Mouse (Mus musculus) left cerebral cortex, postnatal 10 days (tissue): ENCODE results near the gene Il13ra1. TPM values are rescaled to one million over a fixed set of nuclear protein-coding genes. Genes with fewer than 3 reads are reported as not detected.

Experiments used
- DNase-seq, 2 experiments: peaks; one replicate each; pipeline ENCODE4 v3.0.0; 2021 to 2022; ENCODE audit warnings: low spot score in 2 of 2, mixed read lengths in 1 of 2; ENCODE audit errors: extremely low spot score in 1 of 2
- intact Hi-C: fragments of 180-260 bp; cut with DNase I; formaldehyde crosslinking; loops from one replicate; pipeline ENCODE4 v1.15.1; 2025
- total RNA-seq, 2 experiments: library from RNA; stranded (reverse); gene quantifications; 2 replicates each; pipeline ENCODE4 v1.2.3; 2021

The Il13ra1 gene
- 1 to 10 TPM; 4.2 to 5.2 TPM for total RNA-seq

DNA sequence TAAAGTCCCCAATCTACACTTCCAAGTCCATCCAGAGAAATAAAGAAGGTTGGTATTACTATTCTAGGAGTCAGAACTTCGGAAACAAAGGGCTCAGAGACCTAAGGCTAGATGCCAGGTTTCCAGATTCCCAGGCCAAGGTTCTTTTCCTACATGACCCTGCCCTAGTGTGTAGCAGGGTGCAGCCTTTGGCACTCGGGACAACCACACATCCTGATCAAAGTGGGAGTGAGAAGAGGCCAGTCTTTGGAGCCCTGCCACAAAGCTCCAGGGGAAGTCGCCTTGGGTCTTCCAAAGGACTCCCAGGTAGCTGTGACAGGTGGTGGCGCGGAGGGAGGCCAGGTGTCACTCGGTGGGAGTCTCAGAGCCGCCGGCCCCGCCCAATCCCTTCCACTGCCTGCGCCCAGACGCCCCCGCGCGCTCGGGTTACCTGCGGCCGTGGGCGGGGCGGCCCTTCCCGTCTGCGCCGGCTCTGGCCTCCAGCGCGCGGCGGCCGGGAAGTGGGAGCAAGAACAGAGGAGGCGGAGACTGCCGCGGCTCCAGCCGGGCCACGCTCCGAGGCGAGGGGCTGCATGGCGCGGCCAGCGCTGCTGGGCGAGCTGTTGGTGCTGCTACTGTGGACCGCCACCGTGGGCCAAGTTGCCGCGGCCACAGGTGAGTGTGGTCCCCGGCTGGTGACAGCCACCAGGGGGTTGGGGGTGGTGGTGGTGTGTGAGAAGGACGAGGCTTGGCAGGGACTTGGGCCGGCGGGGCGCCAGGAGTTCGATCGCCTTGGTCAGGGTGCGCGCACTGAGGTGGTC is at the start of gene Il13ra1:
Gene Il13ra1 (plus strand): TSS at position 489 of the 800 bp plus-strand sequence.
- intact Hi-C loops = no loop called here
- DNase-seq = peak in 1 of 2 experiments; percentile 58

DNA sequence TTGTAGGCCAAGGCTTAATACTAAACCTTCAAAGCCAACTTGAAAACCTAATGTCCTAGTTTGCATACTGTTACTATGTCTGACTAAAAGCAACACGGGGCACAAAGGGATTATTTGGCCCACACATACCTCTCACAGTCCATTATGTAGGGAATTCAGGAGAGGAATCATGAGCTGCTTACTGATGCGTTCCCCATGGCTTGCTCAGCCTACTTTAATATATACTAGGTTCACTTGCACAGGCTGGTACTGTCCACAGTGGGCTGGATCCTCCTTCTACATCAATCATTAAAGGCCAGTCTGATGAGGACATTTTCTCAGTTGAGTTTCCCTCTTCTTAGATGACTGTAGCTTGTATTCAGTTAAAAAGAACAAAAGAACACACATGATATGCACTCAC is 37.9 kb upstream of the Il13ra1 start:
- no peak for DNase-seq
- intact Hi-C loops = no loop called here

DNA sequence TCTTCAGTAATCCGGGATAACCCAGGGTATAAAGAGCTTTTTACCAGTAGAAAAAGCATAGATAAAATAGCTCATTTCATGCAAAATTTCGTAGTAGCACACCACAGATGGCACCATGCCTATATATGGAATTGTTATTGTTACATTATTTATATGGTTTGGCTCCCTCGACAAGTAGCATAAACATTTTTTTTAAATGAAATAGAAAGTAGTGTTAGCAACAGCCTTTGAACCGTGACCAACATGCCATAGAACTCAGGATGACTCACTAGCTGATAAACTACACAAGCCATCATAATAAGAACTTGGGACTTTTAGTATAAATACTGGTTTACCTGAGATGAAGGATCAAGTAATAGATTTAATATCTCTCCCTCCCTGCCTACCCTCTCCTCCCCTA is 34.7 kb upstream of the Il13ra1 start:
- intact Hi-C loops = no loop called here
- no peak for DNase-seq

DNA sequence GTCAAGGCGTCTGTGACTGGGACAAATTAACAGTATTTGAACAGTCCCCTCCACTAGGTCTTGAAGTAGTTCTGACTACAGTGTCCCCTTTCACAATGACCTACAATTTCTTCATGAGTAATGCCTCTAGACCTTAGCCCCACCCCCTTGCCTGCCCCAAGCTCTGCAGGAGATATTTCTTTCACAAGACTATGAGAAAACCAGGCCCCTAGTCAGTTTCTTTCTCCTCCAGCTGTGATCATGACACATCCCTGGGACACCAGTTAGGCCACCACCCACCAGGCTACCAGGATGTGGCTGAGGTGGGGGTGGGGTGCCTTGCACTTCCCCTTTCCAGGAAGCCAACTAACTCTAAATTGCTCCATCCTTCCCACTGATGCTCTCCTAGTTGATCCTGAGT is 29.0 kb upstream of the Il13ra1 start:
- DNase-seq = peak in 1 of 2 experiments; percentile 24
- intact Hi-C loops = no loop called here

DNA sequence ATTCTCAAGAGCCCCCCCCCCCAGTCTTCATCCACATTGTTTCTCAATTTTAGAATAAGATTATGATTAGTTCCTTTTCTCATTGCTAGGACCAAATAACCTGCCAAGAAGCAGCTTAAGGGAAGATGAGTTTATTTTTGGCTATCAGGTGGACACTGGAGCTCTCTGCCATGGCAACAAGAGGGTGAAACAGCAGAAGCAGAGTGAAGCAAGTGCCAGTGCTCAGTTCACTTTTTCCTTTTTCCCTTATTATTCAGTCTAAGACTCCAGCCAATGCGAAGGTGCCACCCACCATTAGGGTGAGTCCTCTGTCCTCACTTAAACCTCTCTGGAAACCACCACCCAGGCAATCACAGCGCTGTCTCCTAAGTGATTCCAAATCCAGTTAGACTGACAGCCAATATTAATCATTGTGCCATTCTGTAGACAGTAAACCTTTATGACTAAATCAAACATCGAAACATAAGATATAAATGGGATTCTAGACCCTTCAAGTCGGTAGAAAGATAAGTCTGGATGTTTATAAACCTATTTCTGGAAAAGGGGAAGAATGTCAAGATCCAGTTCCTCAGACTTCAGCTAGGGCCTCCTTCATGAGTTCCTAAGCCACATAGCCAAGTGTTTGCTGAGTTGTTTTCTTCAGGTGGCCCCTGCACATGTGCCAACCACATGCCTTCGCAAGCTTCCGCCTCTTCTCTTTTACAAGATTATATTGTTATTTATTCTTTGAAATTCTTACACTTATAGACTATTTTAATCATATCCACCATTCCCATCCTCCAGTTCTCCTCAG is 23.2 kb upstream of the Il13ra1 start:
- DNase-seq = no peak
- intact Hi-C loops = no loop called here

DNA sequence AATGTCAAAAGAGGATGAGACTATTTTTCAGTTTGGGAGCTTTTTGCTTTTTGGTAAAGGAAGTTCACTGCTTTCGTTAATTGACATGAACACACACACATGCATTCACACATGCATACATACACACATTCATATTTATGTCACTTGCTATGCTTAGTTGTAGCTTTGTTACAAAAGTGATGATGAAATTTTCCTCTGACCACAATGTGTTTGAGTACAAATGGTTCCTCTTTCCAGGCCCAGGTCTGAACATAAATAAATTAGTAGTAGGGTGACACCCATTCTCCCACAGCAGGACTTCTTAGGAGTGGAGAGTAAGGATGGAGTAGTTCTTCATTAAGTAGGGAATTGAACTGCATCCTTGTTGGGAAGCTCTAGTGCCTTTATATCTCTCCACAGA is 11.0 kb upstream of the Il13ra1 start:
- intact Hi-C loops = no loop called here

DNA sequence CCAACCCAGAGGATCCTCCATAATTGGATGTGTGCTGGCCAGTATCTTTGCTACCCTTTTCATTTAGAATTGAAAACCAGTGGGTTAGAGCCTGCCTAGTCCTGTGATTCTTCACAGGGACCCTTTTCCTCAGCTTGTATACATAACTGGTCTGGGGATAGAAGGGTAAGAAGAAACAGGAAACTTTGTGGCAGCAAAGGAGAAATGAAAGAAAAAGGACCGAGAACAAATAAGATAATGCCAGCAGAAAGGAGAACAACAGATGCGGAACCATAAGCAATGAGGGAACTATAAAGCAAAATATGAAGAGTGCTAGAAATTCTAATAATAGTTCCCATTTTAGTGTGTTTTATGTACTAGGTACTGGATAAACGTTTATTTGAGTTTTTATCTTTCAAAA is 10.6 kb upstream of the Il13ra1 start:
- no peak for DNase-seq
- intact Hi-C loops = no loop called here

More for the DNA sequence above, 11.0 kb upstream of the Il13ra1 start:
- DNase-seq = no peak

DNA sequence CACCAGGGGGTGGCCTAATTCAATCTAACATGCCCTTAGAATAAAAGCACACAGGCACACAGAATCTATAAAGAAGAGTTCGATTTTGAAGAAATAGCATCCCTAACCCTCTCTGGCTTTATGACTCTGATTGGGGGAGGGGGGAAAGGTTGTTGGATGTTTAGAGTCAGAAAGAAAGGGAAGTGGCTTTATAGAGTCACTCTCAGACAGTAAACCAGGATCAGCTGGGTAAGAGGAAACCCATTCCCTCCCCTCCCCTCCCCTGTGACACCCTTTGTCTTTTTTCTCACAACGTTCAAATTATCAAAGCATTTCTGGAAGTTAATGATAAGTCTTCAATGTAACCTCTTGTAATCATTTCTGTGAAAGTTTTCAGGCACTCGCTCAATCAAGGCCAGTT is 3.3 kb upstream of the Il13ra1 start:
- DNase-seq = no peak
- intact Hi-C loops = no loop called here

DNA sequence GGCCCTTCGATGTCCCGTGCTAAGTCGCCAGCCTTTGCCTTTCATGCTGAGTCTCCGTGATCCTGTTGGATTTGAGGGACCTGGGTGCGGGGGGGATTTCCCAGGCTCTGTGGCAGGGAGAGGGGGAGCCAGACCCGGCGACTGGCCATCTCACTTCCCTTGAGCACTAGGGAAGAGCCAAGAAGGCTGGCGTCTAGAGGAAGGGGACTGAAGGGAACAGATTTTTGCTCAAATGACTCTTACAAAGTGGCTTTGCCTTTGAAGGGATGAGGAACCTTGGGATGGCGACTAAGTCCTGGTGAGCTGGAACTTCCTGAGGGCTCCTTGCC is 476 bp downstream of the Il13ra1 start:
- no peak for DNase-seq
- intact Hi-C loops = no loop called here

DNA sequence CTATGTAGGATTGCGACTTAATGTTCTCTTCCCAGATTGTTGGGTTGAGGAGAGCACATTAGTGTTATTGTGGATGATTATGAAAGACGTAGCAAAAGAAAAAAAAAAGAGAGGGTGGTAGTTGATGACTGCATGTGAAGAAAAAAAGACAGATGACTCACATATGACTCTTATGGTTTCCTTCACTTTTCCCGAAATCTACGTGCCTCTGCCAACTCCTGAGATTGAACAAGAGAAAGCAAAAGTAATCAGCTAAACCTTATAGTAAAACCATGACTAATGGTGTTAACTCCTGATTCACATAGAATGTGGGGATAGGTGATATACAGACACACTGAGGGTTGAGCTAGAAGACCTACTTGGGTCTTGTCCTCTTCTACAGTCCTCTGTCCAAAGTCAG is 3.3 kb downstream of the Il13ra1 start:
- no peak for DNase-seq
- intact Hi-C loops = no loop called here

DNA sequence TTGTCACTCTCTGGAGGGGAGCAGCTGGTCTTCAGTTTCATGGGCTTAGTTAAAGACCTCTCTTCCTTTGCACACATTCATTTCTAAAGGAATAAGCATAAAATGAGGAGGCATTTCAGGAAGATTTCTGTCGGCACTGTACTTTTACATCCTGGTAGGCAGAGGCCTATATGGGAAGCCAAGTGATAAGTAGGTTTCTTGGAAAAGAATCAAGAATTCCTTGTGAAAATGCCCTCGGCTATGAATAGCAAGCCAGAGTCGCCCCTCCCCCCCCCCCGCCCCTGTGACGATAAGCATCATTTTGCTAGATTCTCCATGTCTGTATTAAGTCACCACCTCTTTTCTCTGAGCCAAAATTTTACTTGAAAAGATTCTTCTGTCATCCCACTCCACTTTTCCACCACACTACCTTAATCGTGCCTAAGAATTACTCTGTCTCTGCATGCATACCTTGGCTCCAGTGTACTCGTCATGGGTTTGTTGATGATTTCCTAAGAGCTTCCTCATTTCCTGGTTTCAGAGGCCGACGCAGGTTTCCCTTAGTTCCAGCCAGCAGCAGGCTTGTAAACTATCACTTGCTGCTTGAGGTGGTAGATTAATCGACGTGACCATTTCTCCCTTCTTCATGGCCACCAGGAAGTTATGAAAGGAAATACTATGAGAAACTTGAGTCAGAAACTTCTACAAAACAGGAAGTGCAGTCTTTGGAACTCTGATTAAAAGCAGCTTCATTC is 17.3 kb downstream of the Il13ra1 start:
- DNase-seq = no peak
- intact Hi-C loops = no loop called here

DNA sequence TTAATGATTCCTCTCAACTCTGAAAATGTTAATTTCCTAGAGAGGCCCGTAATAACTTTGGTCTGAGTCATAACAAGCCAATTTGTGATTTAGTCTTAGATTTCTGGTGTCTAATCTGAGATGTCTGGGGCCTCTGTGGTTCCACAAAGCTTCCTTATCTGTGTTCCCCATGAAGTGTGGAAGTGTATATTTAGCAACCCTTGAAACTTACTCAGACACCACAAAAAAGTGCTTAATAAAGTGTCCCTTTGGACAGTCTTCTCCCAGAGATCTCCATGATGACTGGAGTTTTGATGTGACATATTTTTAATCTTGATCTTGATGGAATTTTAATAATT is 17.8 kb downstream of the Il13ra1 start:
- intact Hi-C loops = no loop called here
- no peak for DNase-seq

DNA sequence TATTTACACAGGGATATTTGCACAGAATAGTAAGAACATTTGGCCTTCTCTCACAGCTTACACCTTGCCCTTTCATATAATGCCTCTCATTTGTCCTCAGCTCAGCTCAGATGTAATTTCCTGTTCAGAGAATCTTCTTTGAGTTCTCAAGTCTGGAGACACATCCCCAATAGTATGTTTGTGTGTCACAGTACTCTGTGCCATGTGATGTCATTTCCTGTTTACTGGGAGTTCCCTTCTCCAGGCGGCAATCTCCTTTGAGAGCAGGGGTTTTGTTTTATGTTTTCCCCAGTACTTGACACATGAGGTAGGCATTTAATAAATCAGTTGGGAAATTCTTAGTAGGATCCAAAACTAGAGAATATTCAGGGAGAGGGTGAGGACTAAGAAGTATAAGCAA is 24.4 kb downstream of the Il13ra1 start:
- intact Hi-C loops = no loop called here
- DNase-seq = no peak

DNA sequence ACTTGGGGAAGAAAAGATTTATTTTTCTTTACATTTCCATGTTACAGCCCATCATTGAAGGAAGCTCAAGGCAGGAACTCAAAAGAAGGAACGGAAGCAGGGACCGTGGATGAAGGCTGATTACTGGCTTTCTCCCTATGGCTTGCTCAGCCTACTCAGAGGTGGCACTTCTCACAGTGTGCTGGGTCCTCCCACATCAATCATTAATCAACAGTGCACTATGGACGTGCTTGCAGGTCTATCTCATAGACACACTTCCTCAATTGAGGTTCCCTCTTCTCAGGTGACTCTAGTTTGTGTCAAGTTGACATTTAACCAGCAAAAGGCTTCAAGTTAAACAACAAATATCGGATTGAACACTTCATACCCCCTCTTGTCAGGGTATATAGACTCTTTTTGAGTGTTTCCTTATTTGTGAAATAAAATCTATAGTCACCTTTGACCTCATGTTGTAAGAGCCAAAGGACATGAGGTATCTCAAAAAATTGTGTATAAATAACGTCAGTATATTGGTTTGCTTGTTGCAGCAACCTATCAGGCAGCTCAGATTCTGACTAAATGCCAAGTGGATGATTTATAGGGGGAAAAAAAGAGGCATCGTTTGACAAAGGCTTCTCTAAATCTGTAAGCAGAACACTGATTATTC is 30.2 kb downstream of the Il13ra1 start:
- no peak for DNase-seq
- intact Hi-C loops = no loop called here

DNA sequence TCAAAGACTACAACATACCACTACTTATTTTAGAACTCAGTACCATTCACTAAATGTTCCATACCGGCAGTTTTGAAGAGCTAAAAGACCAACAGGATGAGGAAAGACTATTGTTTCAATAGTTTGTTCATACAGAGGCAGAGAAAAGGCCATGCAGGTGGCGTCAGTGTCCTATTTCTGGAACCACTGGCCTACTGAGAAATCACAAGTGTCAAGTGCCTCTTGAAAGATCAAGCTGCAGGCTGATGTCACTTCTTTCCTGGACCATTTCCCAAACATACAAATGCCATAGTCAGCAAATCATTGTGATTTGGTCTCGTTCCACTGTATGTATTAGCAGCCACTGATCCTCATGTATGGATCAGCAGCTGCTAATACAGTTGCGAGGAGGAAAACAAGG is 34.8 kb downstream of the Il13ra1 start:
- DNase-seq = no peak
- intact Hi-C loops = no loop called here

DNA sequence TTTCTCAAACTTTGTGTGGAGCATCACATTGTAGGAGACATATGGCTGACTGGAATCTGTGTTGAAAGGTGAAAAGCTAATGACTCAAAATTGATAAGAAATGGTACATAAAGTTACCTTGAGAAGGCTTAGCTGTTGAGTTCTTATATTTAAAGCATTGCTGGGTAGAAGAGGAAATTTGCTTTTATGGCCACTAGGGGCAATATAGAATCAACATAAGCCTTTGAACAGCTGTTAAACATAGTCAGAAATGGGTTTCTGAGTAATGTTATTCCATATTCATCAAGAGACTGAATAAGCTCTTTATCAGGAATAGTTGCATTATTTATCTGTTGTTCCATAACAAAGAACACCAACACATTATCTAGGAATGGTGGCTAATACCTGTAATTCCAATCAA is 38.2 kb downstream of the Il13ra1 start:
- intact Hi-C loops = no loop called here
- DNase-seq = no peak

DNA sequence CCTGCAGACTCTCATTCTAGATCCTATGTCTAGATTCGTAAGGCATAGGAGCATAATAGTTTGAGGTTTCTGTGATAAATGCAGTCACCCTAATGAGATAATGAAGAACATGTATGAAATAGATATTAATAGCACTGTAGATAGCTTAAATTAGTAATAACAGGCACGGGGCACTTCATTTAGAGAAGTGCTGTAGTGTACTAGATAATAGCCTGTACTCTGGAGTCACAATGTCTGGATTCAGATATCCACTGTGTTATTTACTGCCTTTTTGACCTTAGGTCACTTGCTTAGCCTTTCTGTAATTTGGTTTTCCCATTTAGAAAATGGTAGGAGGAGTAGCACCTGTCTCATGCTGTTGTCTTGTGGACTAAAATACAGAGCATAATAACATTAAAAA is 44.8 kb downstream of the Il13ra1 start:
- intact Hi-C loops = no loop called here
- no peak for DNase-seq

DNA sequence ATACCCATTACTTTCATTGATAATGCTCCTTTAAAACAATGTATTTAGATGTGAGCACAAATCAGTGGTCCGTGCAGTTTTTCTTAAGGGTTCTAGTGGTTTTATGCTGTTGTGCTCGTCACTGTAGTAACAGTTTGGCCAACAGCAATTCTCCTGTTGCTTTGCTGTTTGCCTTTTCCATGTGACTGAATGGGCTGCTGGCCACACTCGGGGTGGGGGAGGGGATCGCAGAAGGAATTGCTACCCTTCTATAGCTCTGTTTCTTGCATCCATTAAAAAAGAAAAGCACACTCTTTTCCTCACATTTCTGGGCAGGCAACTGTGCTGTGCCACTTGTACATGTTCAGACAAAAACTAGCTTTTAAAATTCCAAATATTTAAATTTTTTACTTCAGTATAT is 49.7 kb downstream of the Il13ra1 start:
- peak; percentile 3 to 27 for DNase-seq
- intact Hi-C loops = no loop called here

DNA sequence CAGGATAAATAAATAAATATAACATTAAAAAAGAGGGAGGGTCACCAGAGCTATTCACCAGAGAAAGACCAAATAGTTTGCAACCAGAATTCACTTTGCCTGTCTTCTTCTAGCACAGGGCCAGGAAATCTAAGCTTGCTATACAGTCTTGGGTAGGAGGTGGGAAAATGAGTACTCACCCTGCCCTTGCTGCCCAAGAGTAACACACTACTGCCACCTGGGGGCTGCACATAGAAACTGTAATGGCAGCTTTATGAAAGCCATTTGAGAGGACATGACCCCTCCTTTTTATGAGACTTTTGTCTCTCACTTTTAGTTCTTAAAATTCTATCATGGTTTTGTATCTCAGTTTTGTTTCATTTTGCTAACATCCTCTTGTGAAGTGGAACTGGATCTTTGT is 71.7 kb downstream of the Il13ra1 start:
- DNase-seq = peak in 1 of 2 experiments; percentile 53
- intact Hi-C loops = no loop called here
